Mouse (Mus musculus): ENCODE data around the gene Nek9.

- TF ChIP-seq CTCF (IDR thresholded peaks at IDR 0.05; ENCODE audit: borderline replicate concordance, extremely low read depth, insufficient read depth, insufficient read length) (no peak), POLR2A (IDR thresholded peaks at IDR 0.05; ENCODE audit: borderline replicate concordance, extremely low read depth, insufficient read depth, insufficient read length, poor library complexity, severe bottlenecking) (no peak)
Observed at GRCm38 (mm10) chr12:85278919-85279318, 60.2 kb downstream of the Nek9 start.

Data from brain, embryonic 14.5 days (tissue).